Mouse (Mus musculus) lung, postnatal 0 days (tissue): ENCODE measurements around the gene Hoxd13.

Experiments used
- CTCF ChIP-seq: IDR thresholded peaks from 2 replicates; pipeline ENCODE4 v1.5.1; 2016; ENCODE audit warnings: antibody characterized with exemption, mild to moderate bottlenecking
- EP300 ChIP-seq: IDR thresholded peaks from 2 replicates; pipeline ENCODE4 v1.6.1; 2016; ENCODE audit warnings: antibody characterized with exemption, mild to moderate bottlenecking, control low read depth

DNA sequence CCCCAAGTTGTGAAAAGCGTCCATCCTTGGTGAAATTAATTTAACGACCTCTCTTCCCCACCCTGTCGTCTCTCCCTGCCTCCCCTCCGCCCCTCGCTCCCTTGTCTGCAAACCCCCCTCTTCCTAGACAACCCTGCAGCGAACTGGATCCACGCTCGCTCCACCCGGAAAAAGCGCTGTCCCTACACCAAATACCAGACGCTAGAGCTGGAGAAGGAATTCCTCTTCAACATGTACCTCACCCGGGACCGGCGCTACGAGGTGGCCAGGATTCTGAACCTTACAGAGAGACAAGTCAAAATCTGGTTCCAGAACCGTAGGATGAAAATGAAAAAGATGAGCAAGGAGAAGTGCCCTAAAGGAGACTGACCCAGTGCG is 30.9 kb downstream of the Hoxd13 start:
- TF ChIP-seq CTCF, result no peak
- no peak for TF ChIP-seq EP300
